8 mouse cellular contexts compared by ENCODE assay signal in genomic region chr7:79934862-79935510, GRCm38 (mm10). TPM values are rescaled to one million over a fixed set of nuclear protein-coding genes. Genes with fewer than 3 reads are reported as not detected.
DNase-seq lines count a peak whose midpoint lies in the region; ATAC-seq and TF ChIP-seq lines count a peak whose summit lies in the region.

Arpin (minus strand) TSS chr7:79935359.

- H3K9me3 ChIP-seq in embryonic facial prominence, embryonic 10.5 days: no peaks in the 10 kb centered on the region
- H3K9me3 ChIP-seq in limb, embryonic 10.5 days (replicated peaks): no peaks in the 10 kb centered on the region
- H3K9me3 ChIP-seq in midbrain, embryonic 11.5 days (ENCODE audit: control insufficient read depth, low read length): no peaks in the 10 kb centered on the region

- TF ChIP-seq POLR2A in spleen, adult 2 months (IDR thresholded peaks at IDR 0.05; ENCODE audit: low read depth, low read length): no peak
- TF ChIP-seq POLR2A in small intestine, adult 2 months (IDR thresholded peaks at IDR 0.05; ENCODE audit: low read depth, low read length): no peak

- H3K9ac ChIP-seq in midbrain, embryonic 11.5 days (ENCODE audit: low read length): peak within 1 kb of the TSS; percentile 75

- H3K4me3 ChIP-seq in spleen, adult 2 months (ENCODE audit: extremely low read depth, insufficient read depth, insufficient read length): peak within 1 kb of the TSS; percentile 43; the same call in 1 of the 2 replicates
- H3K4me3 ChIP-seq in embryonic facial prominence, embryonic 10.5 days: peak within 1 kb of the TSS; percentile 68
- H3K4me3 ChIP-seq in limb, embryonic 10.5 days: peak within 1 kb of the TSS; percentile 60
- peak within 1 kb of the TSS; percentile 48 for H3K4me3 ChIP-seq in midbrain, embryonic 11.5 days (ENCODE audit: low read depth, low read length)
- H3K4me3 ChIP-seq in small intestine, adult 2 months (ENCODE audit: low read depth, low read length): peak within 1 kb of the TSS; percentile 78

- ATAC-seq in midbrain, embryonic 11.5 days (ENCODE audit: low FRiP score): peak; percentile 87

- H3K4me1 ChIP-seq in spleen, adult 2 months (ENCODE audit: control insufficient read depth, insufficient read depth, insufficient read length): no peaks in the 10 kb centered on the region
- peaks cover 22% of the 10 kb centered on the region for H3K4me1 ChIP-seq in embryonic facial prominence, embryonic 10.5 days
- peaks cover 18% of the 10 kb centered on the region for H3K4me1 ChIP-seq in limb, embryonic 10.5 days
- peaks cover 2% of the 10 kb centered on the region for H3K4me1 ChIP-seq in midbrain, embryonic 11.5 days (ENCODE audit: control insufficient read depth, insufficient read depth, low read length)
- peaks cover 6% of the 10 kb centered on the region; the same call in 1 of the 2 replicates for H3K4me1 ChIP-seq in small intestine, adult 2 months (ENCODE audit: control insufficient read depth, insufficient read depth, insufficient read length, low read length)

- DNase-seq in spleen, adult 2 months (ENCODE audit: low read depth in 1 of 2, low spot score in 2 of 2): no peak
- DNase-seq in spleen, postnatal 36 days (ENCODE audit: low spot score in 2 of 2): no peak
- DNase-seq in embryonic facial prominence, embryonic 10.5 days (ENCODE audit: low spot score): peak; percentile 82
- DNase-seq in heart, adult 18-20 months: peak; percentile 82 to 88
- DNase-seq in kidney, adult 18-20 months: peak; percentile 81
- peak; percentile 81 for DNase-seq in limb, embryonic 10.5 days (ENCODE audit: low spot score)
- peak; percentile 97 for DNase-seq in midbrain, embryonic 11.5 days (ENCODE audit: low spot score, missing footprints)

- no peak for TF ChIP-seq CTCF in spleen, adult 2 months (IDR thresholded peaks at IDR 0.05; ENCODE audit: extremely low read depth, insufficient read depth, insufficient read length, insufficient replicate concordance)
- TF ChIP-seq CTCF in small intestine, adult 2 months (IDR thresholded peaks at IDR 0.05; ENCODE audit: extremely low read depth, insufficient read length, insufficient replicate concordance, low read depth, low read length): no peak

- H3K4me2 ChIP-seq in midbrain, embryonic 11.5 days: peak within 1 kb of the TSS; percentile 50

- 12% methylated on average over 32 of the region's 32 CpGs for WGBS in spleen, adult 2 months
- WGBS in embryonic facial prominence, embryonic 10.5 days: 1% methylated on average over 32 of the region's 32 CpGs
- 1% methylated on average over 32 of the region's 32 CpGs for whole genome bisulfite sequencing in limb, embryonic 10.5 days
- under 1% methylated on average over 32 of the region's 32 CpGs for WGBS in midbrain, embryonic 11.5 days
- WGBS in small intestine, adult 2 months: 2% methylated on average over 32 of the region's 32 CpGs

- no peaks in the 10 kb centered on the region for H3K36me3 ChIP-seq in spleen, adult 2 months (ENCODE audit: control insufficient read depth, insufficient read depth, low read length)
- H3K36me3 ChIP-seq in embryonic facial prominence, embryonic 10.5 days (replicated peaks): 0 out of 2 replicates have a peak, but pooled peaks cover 3% of the 10 kb centered on the region
- H3K36me3 ChIP-seq in limb, embryonic 10.5 days: no peaks in the 10 kb centered on the region
- no peaks in the 10 kb centered on the region for H3K36me3 ChIP-seq in midbrain, embryonic 11.5 days (ENCODE audit: control insufficient read depth, insufficient read depth, low read length)
- peaks cover 11% of the 10 kb centered on the region for H3K36me3 ChIP-seq in small intestine, adult 2 months (ENCODE audit: control insufficient read depth, insufficient read depth, low read length)

- H3K27ac ChIP-seq in spleen, adult 2 months (ENCODE audit: insufficient read depth, low read length): no peak within 1 kb of the TSS
- H3K27ac ChIP-seq in embryonic facial prominence, embryonic 10.5 days (replicated peaks): peak within 1 kb of the TSS; percentile 86
- peak within 1 kb of the TSS; percentile 84 for H3K27ac ChIP-seq in limb, embryonic 10.5 days
- H3K27ac ChIP-seq in midbrain, embryonic 11.5 days (ENCODE audit: low read depth, low read length): peak within 1 kb of the TSS; percentile 50
- H3K27ac ChIP-seq in small intestine, adult 2 months (ENCODE audit: insufficient read depth, low read depth, low read length): peak within 1 kb of the TSS; percentile 93

- H3K27me3 ChIP-seq in spleen, adult 2 months (ENCODE audit: control insufficient read depth, insufficient read depth, low read length): peaks cover 7% of the 10 kb centered on the region
- H3K27me3 ChIP-seq in embryonic facial prominence, embryonic 10.5 days (replicated peaks; ENCODE audit: low read depth, poor library complexity, severe bottlenecking): peaks cover 10% of the 10 kb centered on the region
- H3K27me3 ChIP-seq in limb, embryonic 10.5 days (ENCODE audit: low read depth, poor library complexity, severe bottlenecking): peaks cover 7% of the 10 kb centered on the region
- H3K27me3 ChIP-seq in midbrain, embryonic 11.5 days (ENCODE audit: control insufficient read depth, insufficient read depth, low read length): no peaks in the 10 kb centered on the region
- H3K27me3 ChIP-seq in small intestine, adult 2 months (ENCODE audit: control insufficient read depth, insufficient read depth, low read length): no peaks in the 10 kb centered on the region

RNA-seq across cellular contexts. Expression of gene Arpin, which starts in this region (rescaled TPM):
- 2.5 and 2.9 TPM in 2 replicates for polyA plus RNA-seq in spleen, adult 2 months (2012; rRNA removed)
- 18.4 and 19.3 TPM in 2 replicates for polyA plus RNA-seq in embryonic facial prominence, embryonic 10.5 days (2016; fragmentation: Nextera tagmentation; extraction: Ambion mirVana)
- total RNA-seq in heart, adult 18-20 months (2021): 10 to 100 TPM in 1 of 2 experiments, 1 to 10 TPM in 1; 9.7 to 10.6 TPM
- polyA plus RNA-seq in limb, embryonic 10.5 days (2016; fragmentation: Nextera tagmentation; extraction: Ambion mirVana): 14.3 and 16.1 TPM in 2 replicates
- 27.8 and 28.3 TPM in 2 replicates for polyA plus RNA-seq in midbrain, embryonic 11.5 days (2014; fragmentation: Nextera tagmentation; extraction: Ambion mirVana)
- polyA plus RNA-seq in small intestine, adult 2 months (2012; rRNA removed): 21.3 and 23.2 TPM in 2 replicates

Comparison
In these comparisons a context has a peak if more than half of its experiments do, and no peak if none do; other contexts are left out.
1. DNase-seq: peak in embryonic facial prominence, embryonic 10.5 days (single experiment), heart, adult 18-20 months (2 of 2), kidney, adult 18-20 months (single experiment), limb, embryonic 10.5 days (single experiment) and midbrain, embryonic 11.5 days (single experiment); none in spleen, adult 2 months (0 of 2) and spleen, postnatal 36 days (0 of 2).
2. Peak in every context shown above with its lines, with median percentiles within 50 percentile points of each other: H3K4me3 ChIP-seq.